Mouse (Mus musculus): ENCODE data around the gene Dock2.

DNA sequence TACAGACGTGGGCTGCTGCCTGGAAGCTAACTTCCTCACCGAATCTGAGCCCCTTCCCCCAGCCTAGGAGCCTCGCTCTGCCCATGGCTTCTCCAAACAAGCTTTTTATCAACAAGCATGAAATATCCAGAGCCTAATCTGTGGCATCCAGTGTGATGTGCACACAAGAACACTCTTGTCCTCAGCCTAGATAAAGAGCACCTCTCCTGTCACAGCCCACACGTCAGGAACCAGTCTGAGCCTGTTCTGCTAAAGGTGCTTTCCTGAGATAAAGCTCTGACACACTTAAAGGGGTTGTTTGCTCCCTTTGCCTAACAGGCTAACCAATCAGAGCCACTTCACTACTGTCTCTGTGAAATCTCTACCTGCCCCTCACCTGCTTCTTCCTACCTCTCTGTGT lies 268.4 kb downstream of the Dock2 start:
- TF ChIP-seq CTCF (IDR thresholded peaks at IDR 0.05; ENCODE audit: low read depth, low read length) (no peak), EP300 (IDR thresholded peaks at IDR 0.05; ENCODE audit: insufficient read depth, low read depth, low read length) (no peak)
